Mouse (Mus musculus): Measurements from ENCODE around the gene Vash2. TPM values are rescaled to one million over a fixed set of nuclear protein-coding genes. Genes with fewer than 3 reads are reported as not detected.

Gene Vash2
- polyA plus RNA-seq, 1 experiment: 4.7 TPM

GRCm38 (mm10) chr1:190958821-190959220, 20.3 kb downstream of the Vash2 start:
- Histone ChIP-seq H3K4me3 (ENCODE audit: low read depth, low read length) (no peak overlapping the region), H3K9me3 (replicated peaks; ENCODE audit: control insufficient read depth, insufficient read depth, low read length, poor library complexity, severe bottlenecking) (no peaks in the 10 kb centered on the region), H3K27me3 (ENCODE audit: control insufficient read depth, insufficient read depth, low read length, poor library complexity, severe bottlenecking) (no peaks in the 10 kb centered on the region), H3K36me3 (ENCODE audit: control insufficient read depth, insufficient read depth, low read length, poor library complexity, severe bottlenecking) (no peaks in the 10 kb centered on the region), H3K4me1 (ENCODE audit: control insufficient read depth, insufficient read depth, low read length) (no peaks in the 10 kb centered on the region), H3K27ac (ENCODE audit: insufficient read depth, low read length) (no peak overlapping the region), H3K9ac (ENCODE audit: low read depth, poor library complexity, severe bottlenecking) (no peak overlapping the region)
- TF ChIP-seq CTCF (IDR thresholded peaks at IDR 0.05; ENCODE audit: low read depth, low read length) (no peak), EP300 (IDR thresholded peaks at IDR 0.05; ENCODE audit: insufficient read depth, low read depth, low read length) (no peak), POLR2A (IDR thresholded peaks at IDR 0.05; ENCODE audit: insufficient read depth, low read length) (no peak)

- TF ChIP-seq CTCF (IDR thresholded peaks at IDR 0.05; ENCODE audit: low read depth, low read length): no peak
- no peak for TF ChIP-seq POLR2A (IDR thresholded peaks at IDR 0.05; ENCODE audit: insufficient read depth, low read length)
- TF ChIP-seq EP300 (IDR thresholded peaks at IDR 0.05; ENCODE audit: insufficient read depth, low read depth, low read length): no peak
- Histone ChIP-seq H3K4me1 (ENCODE audit: control insufficient read depth, insufficient read depth, low read length) (no peaks in the 10 kb centered on the region), H3K9ac (ENCODE audit: low read depth, poor library complexity, severe bottlenecking) (no peak overlapping the region), H3K36me3 (ENCODE audit: control insufficient read depth, insufficient read depth, low read length, poor library complexity, severe bottlenecking) (no peaks in the 10 kb centered on the region), H3K27ac (ENCODE audit: insufficient read depth, low read length) (no peak overlapping the region), H3K9me3 (replicated peaks; ENCODE audit: control insufficient read depth, insufficient read depth, low read length, poor library complexity, severe bottlenecking) (no peaks in the 10 kb centered on the region), H3K4me3 (ENCODE audit: low read depth, low read length) (no peak overlapping the region), H3K27me3 (ENCODE audit: control insufficient read depth, insufficient read depth, low read length, poor library complexity, severe bottlenecking) (no peaks in the 10 kb centered on the region)
Measured at GRCm38 (mm10) chr1:190953009-190953408, 26.1 kb downstream of the Vash2 start.

GRCm38 (mm10) chr1:190951014-190951413, 28.1 kb downstream of the Vash2 start:
- no peaks in the 10 kb centered on the region for H3K9me3 ChIP-seq (replicated peaks; ENCODE audit: control insufficient read depth, insufficient read depth, low read length, poor library complexity, severe bottlenecking)
- H3K36me3 ChIP-seq (ENCODE audit: control insufficient read depth, insufficient read depth, low read length, poor library complexity, severe bottlenecking): no peaks in the 10 kb centered on the region
- H3K4me3 ChIP-seq (ENCODE audit: low read depth, low read length): no peak overlapping the region
- H3K27me3 ChIP-seq (ENCODE audit: control insufficient read depth, insufficient read depth, low read length, poor library complexity, severe bottlenecking): no peaks in the 10 kb centered on the region
- H3K4me1 ChIP-seq (ENCODE audit: control insufficient read depth, insufficient read depth, low read length): no peaks in the 10 kb centered on the region
- H3K27ac ChIP-seq (ENCODE audit: insufficient read depth, low read length): no peak overlapping the region
- H3K9ac ChIP-seq (ENCODE audit: low read depth, poor library complexity, severe bottlenecking): no peak overlapping the region
- no peak for TF ChIP-seq CTCF (IDR thresholded peaks at IDR 0.05; ENCODE audit: low read depth, low read length)

- Histone ChIP-seq H3K9me3 (replicated peaks; ENCODE audit: control insufficient read depth, insufficient read depth, low read length, poor library complexity, severe bottlenecking) (no peaks in the 10 kb centered on the region), H3K4me3 (ENCODE audit: low read depth, low read length) (0 out of 2 replicates have a peak overlapping the region, but pooled peaks have one; percentile 7), H3K27me3 (ENCODE audit: control insufficient read depth, insufficient read depth, low read length, poor library complexity, severe bottlenecking) (no peaks in the 10 kb centered on the region), H3K4me1 (ENCODE audit: control insufficient read depth, insufficient read depth, low read length) (no peaks in the 10 kb centered on the region), H3K9ac (ENCODE audit: low read depth, poor library complexity, severe bottlenecking) (no peak overlapping the region), H3K27ac (ENCODE audit: insufficient read depth, low read length) (no peak overlapping the region), H3K36me3 (ENCODE audit: control insufficient read depth, insufficient read depth, low read length, poor library complexity, severe bottlenecking) (no peaks in the 10 kb centered on the region)
- TF ChIP-seq POLR2A (IDR thresholded peaks at IDR 0.05; ENCODE audit: insufficient read depth, low read length) (no peak), EP300 (IDR thresholded peaks at IDR 0.05; ENCODE audit: insufficient read depth, low read depth, low read length) (no peak), CTCF (IDR thresholded peaks at IDR 0.05; ENCODE audit: low read depth, low read length) (no peak)
Measured at GRCm38 (mm10) chr1:190948846-190949245, 30.2 kb downstream of the Vash2 start.

GRCm38 (mm10) chr1:190948439-190948838, 30.7 kb downstream of the Vash2 start:
- no peaks in the 10 kb centered on the region for H3K27me3 ChIP-seq (ENCODE audit: control insufficient read depth, insufficient read depth, low read length, poor library complexity, severe bottlenecking)
- no peaks in the 10 kb centered on the region for H3K9me3 ChIP-seq (replicated peaks; ENCODE audit: control insufficient read depth, insufficient read depth, low read length, poor library complexity, severe bottlenecking)
- TF ChIP-seq CTCF (IDR thresholded peaks at IDR 0.05; ENCODE audit: low read depth, low read length): no peak
- TF ChIP-seq POLR2A (IDR thresholded peaks at IDR 0.05; ENCODE audit: insufficient read depth, low read length): no peak
- TF ChIP-seq EP300 (IDR thresholded peaks at IDR 0.05; ENCODE audit: insufficient read depth, low read depth, low read length): no peak
- no peak overlapping the region for H3K27ac ChIP-seq (ENCODE audit: insufficient read depth, low read length)
- H3K9ac ChIP-seq (ENCODE audit: low read depth, poor library complexity, severe bottlenecking): no peak overlapping the region
- no peaks in the 10 kb centered on the region for H3K36me3 ChIP-seq (ENCODE audit: control insufficient read depth, insufficient read depth, low read length, poor library complexity, severe bottlenecking)
- H3K4me1 ChIP-seq (ENCODE audit: control insufficient read depth, insufficient read depth, low read length): no peaks in the 10 kb centered on the region
- no peak overlapping the region for H3K4me3 ChIP-seq (ENCODE audit: low read depth, low read length)

GRCm38 (mm10) chr1:190947986-190948385, 31.1 kb downstream of the Vash2 start:
- Histone ChIP-seq H3K36me3 (ENCODE audit: control insufficient read depth, insufficient read depth, low read length, poor library complexity, severe bottlenecking) (no peaks in the 10 kb centered on the region), H3K27me3 (ENCODE audit: control insufficient read depth, insufficient read depth, low read length, poor library complexity, severe bottlenecking) (no peaks in the 10 kb centered on the region), H3K27ac (ENCODE audit: insufficient read depth, low read length) (no peak overlapping the region), H3K4me3 (ENCODE audit: low read depth, low read length) (no peak overlapping the region), H3K9me3 (replicated peaks; ENCODE audit: control insufficient read depth, insufficient read depth, low read length, poor library complexity, severe bottlenecking) (no peaks in the 10 kb centered on the region), H3K9ac (ENCODE audit: low read depth, poor library complexity, severe bottlenecking) (no peak overlapping the region), H3K4me1 (ENCODE audit: control insufficient read depth, insufficient read depth, low read length) (no peaks in the 10 kb centered on the region)
- TF ChIP-seq POLR2A (IDR thresholded peaks at IDR 0.05; ENCODE audit: insufficient read depth, low read length): no peak
- no peak for TF ChIP-seq CTCF (IDR thresholded peaks at IDR 0.05; ENCODE audit: low read depth, low read length)
- TF ChIP-seq EP300 (IDR thresholded peaks at IDR 0.05; ENCODE audit: insufficient read depth, low read depth, low read length): no peak
